ENCODE assay signal across 12 mouse cellular contexts in the genomic region with DNA sequence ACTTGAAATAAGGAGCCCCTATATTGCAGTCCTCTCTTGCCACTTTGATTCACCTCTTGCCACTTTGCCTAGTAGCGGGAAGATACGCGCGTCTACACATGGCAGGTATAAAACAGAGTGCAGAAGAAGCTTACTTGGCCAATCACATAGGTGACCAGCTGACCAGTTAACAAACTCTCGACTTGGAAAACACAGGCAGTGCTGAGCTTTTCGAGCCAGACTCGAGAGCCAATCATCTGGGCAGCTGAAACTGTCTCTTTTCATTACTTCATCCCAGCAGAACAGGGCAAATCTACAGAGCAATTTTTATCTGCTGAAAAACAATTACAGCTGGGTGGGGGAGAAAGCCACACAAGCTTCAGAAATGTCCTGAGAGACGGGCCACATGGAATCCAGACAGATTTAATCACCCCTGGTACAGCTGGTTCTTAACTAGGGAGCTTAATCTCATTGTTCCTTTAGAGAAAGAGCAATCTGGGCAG.
A peak's percentile ranks its signal among the peaks of the same experiment; 100 is the strongest.
DNase-seq lines count a peak whose midpoint lies in the region; ATAC-seq and TF ChIP-seq lines count a peak whose summit lies in the region.
"Had no signal": no experiment of that assay in that cellular context is flagged by ENCODE, and none has a peak within 500 bp of the region (broad histone marks: within the 10 kb centered on the region; RNA-seq: fewer than 3 reads in every experiment).

No protein-coding gene starts in this region.

- H3K27me3 ChIP-seq in forebrain, embryonic 10.5 days (ENCODE audit: poor library complexity, severe bottlenecking): no peaks in the 10 kb centered on the region
- no peaks in the 10 kb centered on the region for H3K27me3 ChIP-seq in forebrain, embryonic 16.5 days (replicated peaks; ENCODE audit: control insufficient read depth, insufficient read depth, low read length)
- H3K27me3 ChIP-seq in midbrain, embryonic 12.5 days: no peaks in the 10 kb centered on the region
- H3K27me3 ChIP-seq in lung, postnatal 0 days (replicated peaks; ENCODE audit: insufficient read depth, low read length): no peaks in the 10 kb centered on the region
- H3K27me3 ChIP-seq: heart, embryonic 15.5 days had no signal

- H3K4me1 ChIP-seq in forebrain, embryonic 10.5 days: peaks cover 28% of the 10 kb centered on the region
- H3K4me1 ChIP-seq in forebrain, embryonic 16.5 days (replicated peaks; ENCODE audit: control insufficient read depth, insufficient read depth, low read length): 0 out of 2 replicates have a peak, but pooled peaks cover 2% of the 10 kb centered on the region
- peaks cover 15% of the 10 kb centered on the region; the same call in 1 of the 2 replicates for H3K4me1 ChIP-seq in midbrain, embryonic 12.5 days
- H3K4me1 ChIP-seq in lung, postnatal 0 days (ENCODE audit: insufficient read depth, low read depth, low read length): no peaks in the 10 kb centered on the region
- H3K4me1 ChIP-seq: heart, embryonic 15.5 days had no signal

- no peak overlapping the region for H3K9ac ChIP-seq in forebrain, embryonic 16.5 days (replicated peaks; ENCODE audit: low read depth, low read length)
- H3K9ac ChIP-seq in midbrain, embryonic 12.5 days (replicated peaks): no peak overlapping the region
- no peak overlapping the region for H3K9ac ChIP-seq in lung, postnatal 0 days (replicated peaks; ENCODE audit: low read depth)
- H3K9ac ChIP-seq: heart, embryonic 15.5 days had no signal

- H3K9me3 ChIP-seq in forebrain, embryonic 10.5 days: no peaks in the 10 kb centered on the region
- no peaks in the 10 kb centered on the region for H3K9me3 ChIP-seq in forebrain, embryonic 16.5 days (ENCODE audit: control insufficient read depth, low read length)
- H3K9me3 ChIP-seq in midbrain, embryonic 12.5 days: no peaks in the 10 kb centered on the region
- no peaks in the 10 kb centered on the region for H3K9me3 ChIP-seq in lung, postnatal 0 days (ENCODE audit: low read length)
- H3K9me3 ChIP-seq: G1E; heart, embryonic 15.5 days had no signal

- H3K27ac ChIP-seq in forebrain, embryonic 10.5 days: peak overlapping the region; percentile 40; the same call in 1 of the 2 replicates
- no peak overlapping the region for H3K27ac ChIP-seq in forebrain, embryonic 16.5 days (ENCODE audit: low read length)
- peak overlapping the region; percentile 64 for H3K27ac ChIP-seq in midbrain, embryonic 12.5 days (replicated peaks)
- H3K27ac ChIP-seq in lung, postnatal 0 days (ENCODE audit: low read length): no peak overlapping the region
- H3K27ac ChIP-seq: heart, embryonic 15.5 days had no signal

- TF ChIP-seq EP300 in lung, postnatal 0 days (IDR thresholded peaks at IDR 0.05): no peak

- no peak for DNase-seq in forebrain, embryonic 10.5 days (ENCODE audit: extremely low spot score, low spot score)
- DNase-seq in MN1 (ENCODE audit: low spot score): peak; percentile 71
- DNase-seq in heart, postnatal 25 days (ENCODE audit: low spot score): peak; percentile 6
- DNase-seq in thymus, postnatal 14 days: no peak
- no peak for DNase-seq in ovary, postnatal 36 days (ENCODE audit: low spot score)
- DNase-seq in lung, postnatal 0 days (ENCODE audit: low spot score): no peak
- DNase-seq: kidney, postnatal 25 days; right cerebral cortex, postnatal 14 days had no signal

- H3K36me3 ChIP-seq in forebrain, embryonic 10.5 days (replicated peaks): no peaks in the 10 kb centered on the region
- H3K36me3 ChIP-seq in forebrain, embryonic 16.5 days (ENCODE audit: control insufficient read depth, insufficient read depth): no peaks in the 10 kb centered on the region
- H3K36me3 ChIP-seq in midbrain, embryonic 12.5 days: no peaks in the 10 kb centered on the region
- no peaks in the 10 kb centered on the region for H3K36me3 ChIP-seq in lung, postnatal 0 days (ENCODE audit: insufficient read depth, low read length)
- H3K36me3 ChIP-seq: G1E; heart, embryonic 15.5 days had no signal

- intact Hi-C loops in heart, postnatal 25 days (cut with DNase I): no loop called here

- no peak overlapping the region for H3K4me2 ChIP-seq in forebrain, embryonic 16.5 days (ENCODE audit: low read length)
- H3K4me2 ChIP-seq in midbrain, embryonic 12.5 days (replicated peaks): no peak overlapping the region
- no peak overlapping the region for H3K4me2 ChIP-seq in lung, postnatal 0 days (replicated peaks; ENCODE audit: low read depth, low read length)
- H3K4me2 ChIP-seq: heart, embryonic 15.5 days had no signal

- ATAC-seq in forebrain, embryonic 16.5 days: no peak
- ATAC-seq in midbrain, embryonic 12.5 days (ENCODE audit: low FRiP score, low read depth): peak; percentile 73
- no peak for ATAC-seq in lung, postnatal 0 days

- TF ChIP-seq CTCF in lung, postnatal 0 days (IDR thresholded peaks at IDR 0.05): no peak

- H3K4me3 ChIP-seq in forebrain, embryonic 10.5 days: no peak overlapping the region
- no peak overlapping the region for H3K4me3 ChIP-seq in forebrain, embryonic 16.5 days (replicated peaks; ENCODE audit: low read length)
- H3K4me3 ChIP-seq in midbrain, embryonic 12.5 days: no peak overlapping the region
- no peak overlapping the region for H3K4me3 ChIP-seq in lung, postnatal 0 days (ENCODE audit: low read depth, low read length)
- H3K4me3 ChIP-seq: heart, embryonic 15.5 days had no signal

- 66% methylated on average over 8 of the region's 8 CpGs for WGBS in forebrain, embryonic 10.5 days
- 52% methylated on average over 8 of the region's 8 CpGs for WGBS in forebrain, embryonic 16.5 days
- 46% methylated on average over 8 of the region's 8 CpGs for WGBS in midbrain, embryonic 12.5 days
- WGBS in lung, postnatal 0 days: 62% methylated on average over 8 of the region's 8 CpGs

Comparison
In these comparisons a context has a peak if more than half of its experiments do, and no peak if none do; other contexts are left out.
1. H3K27ac ChIP-seq: peak in forebrain, embryonic 10.5 days (single experiment) and midbrain, embryonic 12.5 days (single experiment); none in forebrain, embryonic 16.5 days (single experiment) and lung, postnatal 0 days (single experiment).
2. DNase-seq: peak in MN1 (single experiment) and heart, postnatal 25 days (single experiment); none in forebrain, embryonic 10.5 days (single experiment), thymus, postnatal 14 days (single experiment), ovary, postnatal 36 days (single experiment) and lung, postnatal 0 days (single experiment).